Mouse (Mus musculus) midbrain, embryonic 11.5 days (tissue): ENCODE results near the gene Dohh. TPM values are rescaled to one million over a fixed set of nuclear protein-coding genes. Genes with fewer than 3 reads are reported as not detected.
A peak's percentile ranks its signal among the peaks of the same experiment; 100 is the strongest.

Experiments
- ATAC-seq: fragments of 200-750 bp; cut with Nextera tagmentation; 2 replicates; pipeline ENCODE4 v1.8.0; 2017; ENCODE audit warnings: moderate TSS enrichment, moderate library complexity; ENCODE audit not compliant: low FRiP score
- DNase-seq: peaks from one replicate; pipeline ENCODE4 v3.0.0; 2015; ENCODE audit warnings: low spot score; ENCODE audit errors: missing footprints
- H3K27ac ChIP-seq: fragments of 300-500 bp; sonication (generic); 2 replicates; pipeline ENCODE4 v1.5.1; 2014; ENCODE audit warnings: low read depth, low read length
- H3K27me3 ChIP-seq: fragments of 300-500 bp; sonication (generic); 2 replicates; pipeline ENCODE4 v1.6.1; 2014; ENCODE audit warnings: mild to moderate bottlenecking, low read length, moderate library complexity, mixed read lengths; ENCODE audit not compliant: control insufficient read depth, insufficient read depth
- H3K36me3 ChIP-seq: fragments of 300-500 bp; sonication (generic); 2 replicates; pipeline ENCODE4 v1.6.1; 2014; ENCODE audit warnings: mild to moderate bottlenecking, low read length, moderate library complexity, mixed read lengths; ENCODE audit not compliant: control insufficient read depth, insufficient read depth
- H3K4me1 ChIP-seq: fragments of 300-500 bp; sonication (generic); 2 replicates; pipeline ENCODE4 v1.6.1; 2014; ENCODE audit warnings: low read length; ENCODE audit not compliant: control insufficient read depth, insufficient read depth
- H3K4me2 ChIP-seq: fragments of 300-500 bp; sonication (generic); 2 replicates; pipeline ENCODE4 v1.6.1; 2014; ENCODE audit warnings: mild to moderate bottlenecking, moderate library complexity
- H3K4me3 ChIP-seq: fragments of 300-500 bp; sonication (generic); 2 replicates; pipeline ENCODE4 v1.5.1; 2014; ENCODE audit warnings: low read depth, low read length
- H3K9ac ChIP-seq: fragments of 300-500 bp; sonication (generic); 2 replicates; pipeline ENCODE4 v1.6.1; 2014; ENCODE audit warnings: low read length
- H3K9me3 ChIP-seq: fragments of 300-500 bp; sonication (generic); 2 replicates; pipeline ENCODE4 v1.6.1; 2016; ENCODE audit warnings: low read length; ENCODE audit not compliant: control insufficient read depth
- WGBS: fragments of 180-500 bp; shearing (Covaris S2); extraction: QIAGEN DNeasy Blood & Tissue Kit; methylation state at CpG from one replicate; pipeline ENCODE4 v1.1.7; 2014; 5-methylcytosine and 5-hydroxymethylcytosine counted together
- polyA plus RNA-seq: library from polyadenylated mRNA; unstranded; fragments of >200 nt; fragmentation: Nextera tagmentation; extraction: Ambion mirVana; gene quantifications from 2 replicates; pipeline ENCODE4 v1.2.1, GENCODE M21; 2014

The Dohh gene
- polyA plus RNA-seq, 1 experiment from 2014 or later: 53.7 TPM

DNA sequence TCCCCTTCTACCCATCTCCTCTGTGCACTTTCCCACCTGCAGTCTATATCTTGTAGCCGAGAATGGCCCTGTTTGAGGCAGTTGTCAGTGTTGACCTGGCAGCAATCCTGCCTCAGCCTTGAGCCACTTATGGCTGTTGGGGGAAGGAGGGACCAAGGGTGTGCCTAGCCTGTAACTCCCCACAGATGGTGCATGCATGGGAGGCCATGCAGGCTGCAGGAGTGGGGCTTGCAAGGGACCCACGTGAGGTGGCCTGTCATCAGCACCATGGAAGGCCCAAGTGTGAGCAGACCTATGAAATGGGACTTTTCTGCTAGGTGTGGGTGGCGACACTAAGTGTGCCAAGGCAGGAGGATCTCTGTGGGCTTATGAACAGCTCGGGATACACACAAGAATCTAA is 19.2 kb upstream of the Dohh start:
- Histone ChIP-seq H3K4me1 (peaks cover 42% of the 10 kb centered on the region), H3K36me3 (peaks cover 24% of the 10 kb centered on the region), H3K4me2 (peak overlapping the region; percentile 52; the same call in 1 of the 2 replicates), H3K27me3 (peaks cover 11% of the 10 kb centered on the region), H3K4me3 (0 out of 2 replicates have a peak overlapping the region, but pooled peaks have one; percentile 2), H3K9me3 (no peaks in the 10 kb centered on the region), H3K9ac (0 out of 2 replicates have a peak overlapping the region, but pooled peaks have one; percentile 16), H3K27ac (no peak overlapping the region)
- WGBS: 38% methylated on average over 4 of the region's 4 CpGs
- ATAC-seq (peak; percentile 36), DNase-seq (no peak)

DNA sequence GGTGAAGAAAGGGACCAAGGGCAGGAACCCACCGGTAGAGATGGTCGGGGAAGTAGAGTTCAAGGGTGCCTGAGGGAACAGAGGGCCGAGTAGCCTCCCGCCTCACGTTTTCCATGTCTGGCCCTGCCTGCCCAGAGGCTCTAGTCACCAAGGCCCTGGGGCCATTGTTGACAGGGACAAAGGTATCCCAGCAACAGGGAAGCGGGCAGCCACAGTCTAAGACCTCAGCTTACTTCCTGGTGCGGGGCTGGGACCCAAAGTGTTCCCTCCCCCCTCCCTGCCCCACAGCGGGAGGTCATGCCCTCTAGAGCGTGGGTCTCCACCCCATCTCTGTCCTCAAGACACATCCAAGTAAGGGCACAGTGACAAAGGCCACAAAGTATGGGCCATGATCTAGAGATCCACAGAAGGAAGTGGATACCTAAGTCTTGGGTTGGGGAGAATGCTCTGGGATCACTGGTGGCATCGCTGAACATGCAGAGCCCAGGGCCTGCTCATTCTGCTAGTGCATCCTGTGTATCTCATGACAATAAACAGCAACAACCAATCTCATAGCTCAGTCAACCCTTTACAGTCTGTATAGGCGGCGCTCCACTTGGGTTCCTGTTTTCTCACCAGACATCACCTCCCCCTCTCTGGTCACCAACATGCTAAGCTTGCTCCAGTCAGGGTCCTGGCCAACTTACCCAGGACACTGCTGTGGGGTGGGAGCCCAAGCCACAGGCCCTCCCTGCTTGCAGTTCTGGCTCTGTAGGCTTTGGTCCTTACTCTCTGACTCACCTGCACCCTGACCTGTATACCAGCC is 18.4 kb upstream of the Dohh start, which contains the start of gene 4930404N11Rik:
4930404N11Rik (minus strand) TSS at position 145 of the 805 bp plus-strand sequence.
- 17% methylated on average over 12 of the region's 12 CpGs for WGBS
- Histone ChIP-seq H3K4me3 (0 out of 2 replicates have a peak within 1 kb of the TSS, but pooled peaks have one; percentile 2), H3K36me3 (peaks cover 30% of the 10 kb centered on the region), H3K9me3 (no peaks in the 10 kb centered on the region), H3K27me3 (peaks cover 11% of the 10 kb centered on the region), H3K4me2 (peak within 1 kb of the TSS; percentile 52), H3K9ac (peak within 1 kb of the TSS; percentile 20; the same call in 1 of the 2 replicates), H3K4me1 (peaks cover 38% of the 10 kb centered on the region), H3K27ac (no peak within 1 kb of the TSS; the same call in 1 of the 2 replicates)
- ATAC-seq: peak; percentile 71
- DNase-seq: peak; percentile 95

DNA sequence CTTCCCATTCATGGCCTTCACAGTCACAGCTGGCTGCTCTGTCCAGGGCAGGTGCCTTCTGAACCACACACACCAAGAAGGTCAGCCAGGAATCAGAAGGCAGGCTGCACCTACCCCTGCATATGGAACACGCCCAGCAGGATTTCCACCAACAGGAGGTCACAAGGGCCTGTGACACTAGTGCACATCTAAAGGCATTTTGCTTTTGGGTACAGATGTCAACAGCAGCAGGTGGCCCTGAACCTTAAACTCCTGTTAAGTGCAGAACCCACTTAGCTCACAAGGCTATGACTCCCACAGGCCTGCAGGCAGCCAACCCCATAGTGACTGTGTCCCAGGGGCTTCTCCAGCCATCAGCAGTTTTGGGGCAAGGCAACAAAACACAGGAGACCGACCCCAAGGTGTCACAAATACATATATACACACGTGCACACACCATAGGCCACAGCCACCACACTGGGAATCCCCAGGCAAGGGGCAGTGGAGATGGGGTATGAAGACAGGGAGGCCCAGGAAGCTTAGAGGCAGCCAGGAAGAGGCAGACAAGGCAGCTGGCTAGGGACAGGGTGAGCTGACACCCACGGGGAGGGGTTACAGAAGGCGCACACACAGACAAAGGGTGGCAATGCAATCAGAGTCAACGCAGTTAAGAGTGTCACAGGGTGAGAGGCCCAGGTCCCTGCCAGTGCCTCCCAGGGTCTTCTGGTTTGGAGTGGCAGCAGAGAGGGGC is 17.6 kb upstream of the Dohh start:
- peaks cover 36% of the 10 kb centered on the region for H3K4me1 ChIP-seq
- H3K4me2 ChIP-seq: no peak overlapping the region
- H3K36me3 ChIP-seq: peaks cover 30% of the 10 kb centered on the region
- WGBS: 78% methylated on average over 6 of the region's 6 CpGs
- H3K4me3 ChIP-seq: no peak overlapping the region
- peak overlapping the region; percentile 9; the same call in 1 of the 2 replicates for H3K27ac ChIP-seq
- ATAC-seq (no peak), DNase-seq (peak; percentile 80)
- H3K27me3 ChIP-seq: peaks cover 11% of the 10 kb centered on the region
- H3K9me3 ChIP-seq: no peaks in the 10 kb centered on the region
- H3K9ac ChIP-seq: 0 out of 2 replicates have a peak overlapping the region, but pooled peaks have one; percentile 20

DNA sequence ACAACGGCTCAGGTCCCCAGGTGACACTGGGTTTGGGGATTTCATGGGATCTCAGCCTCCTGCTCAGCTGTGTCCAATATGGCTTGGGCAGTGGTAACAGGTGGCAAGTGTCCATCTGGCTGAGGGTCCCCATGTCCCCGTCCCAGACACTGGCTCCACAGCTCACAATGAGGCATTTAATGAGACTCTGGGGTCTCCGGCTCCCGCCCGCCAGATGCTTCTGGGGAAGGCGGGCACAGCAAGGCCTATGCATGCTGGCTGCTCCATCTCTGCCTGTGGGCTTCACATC is 17.1 kb upstream of the Dohh start:
- peaks cover 11% of the 10 kb centered on the region for H3K27me3 ChIP-seq
- peaks cover 36% of the 10 kb centered on the region for H3K4me1 ChIP-seq
- peaks cover 30% of the 10 kb centered on the region for H3K36me3 ChIP-seq
- ATAC-seq (no peak), DNase-seq (peak; percentile 85)
- whole genome bisulfite sequencing: 87% methylated on average over 6 of the region's 6 CpGs
- H3K9me3 ChIP-seq: no peaks in the 10 kb centered on the region
- H3K4me3 ChIP-seq: no peak overlapping the region
- no peak overlapping the region for H3K9ac ChIP-seq
- H3K4me2 ChIP-seq: no peak overlapping the region
- 0 out of 2 replicates have a peak overlapping the region, but pooled peaks have one; percentile 9 for H3K27ac ChIP-seq

DNA sequence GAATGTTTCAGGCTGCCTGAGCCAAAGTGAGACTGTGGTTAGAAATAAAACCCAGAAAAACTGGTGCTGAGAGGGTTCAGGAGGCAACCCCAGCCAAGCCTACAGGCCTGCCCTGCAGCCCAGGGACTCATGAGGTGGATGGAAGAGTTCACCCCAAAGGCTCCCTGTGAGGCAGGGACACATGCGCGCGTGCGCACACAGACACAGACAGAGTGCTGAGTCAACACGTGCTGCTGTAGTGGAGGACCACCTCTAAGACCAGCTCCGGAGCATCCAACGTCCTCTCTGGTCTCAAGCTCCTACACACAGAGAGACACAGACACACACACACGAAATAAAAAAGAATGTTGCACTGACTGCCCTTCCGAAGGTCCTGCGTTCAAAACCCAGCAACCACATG is 8.9 kb upstream of the Dohh start:
- Histone ChIP-seq H3K4me2 (no peak overlapping the region), H3K27me3 (no peaks in the 10 kb centered on the region), H3K4me3 (no peak overlapping the region; the same call in 1 of the 2 replicates), H3K27ac (no peak overlapping the region), H3K4me1 (peaks cover 18% of the 10 kb centered on the region), H3K9me3 (no peaks in the 10 kb centered on the region), H3K9ac (no peak overlapping the region), H3K36me3 (peaks cover 11% of the 10 kb centered on the region)
- DNase-seq (no peak), ATAC-seq (no peak)
- WGBS: 90% methylated on average over 10 of the region's 10 CpGs

DNA sequence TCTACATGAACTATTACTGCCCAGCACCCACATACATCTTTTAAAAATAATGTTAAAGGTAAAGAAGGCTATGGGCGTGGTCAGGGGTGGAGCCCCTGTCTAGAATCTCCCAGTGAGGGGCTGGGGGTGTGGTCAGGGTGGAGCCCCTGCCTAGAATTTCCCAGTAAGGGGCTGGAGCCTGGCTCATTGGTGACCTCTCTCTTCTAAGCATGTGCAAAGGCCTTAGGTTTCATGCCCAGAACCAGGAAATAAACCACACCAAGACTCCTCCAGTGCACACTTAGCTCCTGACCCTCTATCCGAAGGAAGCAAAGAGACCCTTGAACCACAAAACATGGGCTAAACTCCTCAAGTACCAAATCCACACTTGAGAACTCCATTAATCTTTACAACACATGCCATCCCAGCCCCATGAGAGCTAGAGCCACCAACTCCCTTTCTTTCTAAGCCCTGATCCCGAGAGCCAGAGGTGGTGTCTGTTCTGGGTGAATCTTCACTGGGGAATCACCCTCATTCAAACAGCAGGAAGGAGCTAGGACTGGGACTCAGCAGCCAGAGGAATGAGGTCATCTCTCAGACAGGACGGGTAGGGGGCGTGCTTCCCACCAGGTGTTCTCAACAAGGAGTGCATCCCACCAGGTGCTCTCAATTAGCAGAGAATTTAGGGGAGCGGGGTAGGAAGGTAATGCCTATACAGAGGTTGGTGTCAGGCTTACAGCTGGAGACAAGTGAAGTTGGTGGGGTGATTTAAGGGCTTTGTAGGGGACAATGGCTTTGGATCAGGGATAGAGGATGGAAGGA is 7.5 kb upstream of the Dohh start:
- H3K36me3 ChIP-seq: peaks cover 6% of the 10 kb centered on the region
- H3K9me3 ChIP-seq: no peaks in the 10 kb centered on the region
- peak overlapping the region; percentile 86 for H3K4me3 ChIP-seq
- H3K27me3 ChIP-seq: no peaks in the 10 kb centered on the region
- DNase-seq (no peak), ATAC-seq (no peak)
- H3K4me1 ChIP-seq: peaks cover 18% of the 10 kb centered on the region
- peak overlapping the region; percentile 2 for H3K9ac ChIP-seq
- H3K4me2 ChIP-seq: peak overlapping the region; percentile 88
- WGBS: 41% methylated on average over 6 of the region's 6 CpGs
- no peak overlapping the region for H3K27ac ChIP-seq

DNA sequence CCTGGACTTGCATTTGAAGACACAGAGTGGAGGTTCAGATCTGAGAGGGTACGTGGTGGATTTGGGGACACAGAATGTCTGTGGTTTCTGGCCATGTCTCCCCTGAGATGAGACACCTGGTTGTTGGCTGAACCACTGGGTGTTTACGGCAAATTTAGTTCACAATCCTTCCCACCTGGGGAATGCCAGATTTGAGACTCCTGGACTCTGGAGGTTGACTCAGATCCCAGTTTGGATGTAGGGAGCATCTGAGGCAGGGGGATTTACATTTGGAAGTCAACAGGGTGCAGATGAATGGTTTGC is 6.9 kb upstream of the Dohh start:
- no peak for DNase-seq
- 74% methylated on average over 2 of the region's 2 CpGs for WGBS
- H3K4me2 ChIP-seq: peak overlapping the region; percentile 88
- H3K27me3 ChIP-seq: no peaks in the 10 kb centered on the region
- no peak for ATAC-seq
- peaks cover 6% of the 10 kb centered on the region for H3K36me3 ChIP-seq
- H3K9me3 ChIP-seq: no peaks in the 10 kb centered on the region
- H3K4me1 ChIP-seq: peaks cover 18% of the 10 kb centered on the region
- H3K9ac ChIP-seq: peak overlapping the region; percentile 96
- peak overlapping the region; percentile 86 for H3K4me3 ChIP-seq
- H3K27ac ChIP-seq: no peak overlapping the region

DNA sequence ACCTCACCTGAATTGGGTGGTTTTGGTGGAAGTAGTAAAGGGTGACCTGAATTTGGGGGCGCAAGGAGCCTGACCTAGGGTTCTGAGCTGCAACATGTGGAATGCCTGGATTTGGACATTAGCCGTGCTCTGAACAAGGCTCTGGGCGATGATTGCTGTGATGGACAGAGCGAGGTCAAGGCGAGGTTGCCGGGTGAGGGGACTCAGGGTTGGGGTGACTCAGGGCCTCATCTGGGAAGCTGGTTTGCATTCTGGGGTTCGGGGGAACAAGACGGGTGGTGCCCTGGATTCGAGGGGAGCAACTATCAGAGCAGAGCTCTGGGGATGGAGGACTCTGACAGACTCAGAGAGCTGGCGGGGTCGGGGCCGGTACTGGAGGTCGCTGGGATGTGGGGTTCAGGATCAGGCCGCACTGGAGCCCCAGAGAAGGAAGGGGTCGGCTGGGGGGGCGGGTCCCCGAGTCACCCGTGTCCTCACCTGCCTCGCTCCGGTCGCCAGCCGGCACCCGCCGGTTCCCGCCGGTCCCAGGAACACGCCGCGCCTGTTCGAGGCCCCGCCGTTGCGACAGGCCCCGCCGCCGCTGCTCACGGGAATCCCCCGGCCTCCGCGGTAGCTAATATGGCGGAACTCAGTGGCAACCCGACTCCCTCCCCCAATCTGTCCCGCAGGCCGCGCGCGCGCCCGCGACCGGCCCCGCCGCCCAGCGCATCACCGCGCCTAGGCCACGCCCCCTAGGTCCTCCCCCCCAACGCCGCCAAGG is 6.3 kb upstream of the Dohh start, which contains the start of gene Fzr1:
Fzr1 (minus strand) TSS at position 724 of the 760 bp plus-strand sequence.
- Histone ChIP-seq H3K36me3 (peaks cover 6% of the 10 kb centered on the region), H3K4me2 (peak within 1 kb of the TSS; percentile 88), H3K9ac (peak within 1 kb of the TSS; percentile 96), H3K9me3 (no peaks in the 10 kb centered on the region), H3K4me1 (peaks cover 18% of the 10 kb centered on the region), H3K4me3 (peak within 1 kb of the TSS; percentile 86), H3K27ac (peak within 1 kb of the TSS; percentile 65), H3K27me3 (no peaks in the 10 kb centered on the region)
- DNase-seq: no peak
- 2% methylated on average over 45 of the region's 59 CpGs for WGBS
- peak; percentile 79 for ATAC-seq
